Mouse (Mus musculus): ENCODE data around the gene Gm21958. TPM values are rescaled to one million over a fixed set of nuclear protein-coding genes. Genes with fewer than 3 reads are reported as not detected.
A peak's percentile ranks its signal among the peaks of the same experiment; 100 is the strongest.
"Not testable (repeated sequence)": the region's sequence is repeated elsewhere in the genome, so short reads cannot be mapped to it uniquely, and the experiment has no call there.

The Gm21958 gene
- total RNA-seq, 2 experiments from 2014 or later = not detected

- no peak for DNase-seq (ENCODE audit: extremely low spot score in 1 of 2, low spot score in 1 of 2)
Observed at GRCm38 (mm10) chr3:54725344-54725743, 11.2 kb upstream of the Gm21958 start.

DNA sequence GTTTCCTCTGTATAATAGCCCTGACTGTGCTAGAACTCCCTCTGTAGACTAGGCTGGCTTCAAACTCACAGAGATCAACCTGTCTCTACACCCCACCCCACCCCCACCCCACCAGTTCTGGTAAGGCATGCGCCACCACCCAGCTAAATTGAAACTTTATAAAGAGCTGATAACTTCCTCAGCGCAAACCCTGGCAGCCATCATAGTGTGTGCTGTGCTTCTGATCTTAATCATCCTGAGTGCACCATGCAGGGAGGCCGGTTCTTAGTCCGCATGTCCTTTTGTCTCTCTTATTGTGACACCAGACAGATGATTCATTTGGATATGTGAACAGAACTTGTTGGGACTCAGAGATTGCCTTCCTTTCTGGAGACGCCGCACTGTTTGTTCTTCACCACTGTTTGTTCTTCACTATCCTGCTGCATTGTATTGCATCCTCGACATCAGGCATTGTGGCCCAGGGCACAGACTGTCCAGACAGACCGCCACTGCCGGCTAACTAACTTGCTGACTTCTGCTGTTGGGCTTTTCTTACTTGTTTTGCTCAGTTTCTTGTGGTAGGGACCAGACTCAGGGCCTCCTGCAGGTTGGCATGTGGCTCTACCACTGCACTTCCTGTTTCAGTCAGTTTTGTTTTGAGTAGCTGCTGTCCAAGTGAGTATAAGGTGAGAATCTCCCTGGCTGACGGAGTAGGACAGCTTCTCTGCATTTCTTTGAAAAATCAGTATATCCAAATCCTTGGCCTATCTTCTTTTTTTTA lies 9.8 kb upstream of the Gm21958 start:
- DNase-seq (ENCODE audit: extremely low spot score in 1 of 2, low spot score in 1 of 2) = no peak

- DNase-seq (ENCODE audit: extremely low spot score in 1 of 2, low spot score in 1 of 2) = no peak
Observed at GRCm38 (mm10) chr3:54718947-54719346, 4.8 kb upstream of the Gm21958 start.

DNA sequence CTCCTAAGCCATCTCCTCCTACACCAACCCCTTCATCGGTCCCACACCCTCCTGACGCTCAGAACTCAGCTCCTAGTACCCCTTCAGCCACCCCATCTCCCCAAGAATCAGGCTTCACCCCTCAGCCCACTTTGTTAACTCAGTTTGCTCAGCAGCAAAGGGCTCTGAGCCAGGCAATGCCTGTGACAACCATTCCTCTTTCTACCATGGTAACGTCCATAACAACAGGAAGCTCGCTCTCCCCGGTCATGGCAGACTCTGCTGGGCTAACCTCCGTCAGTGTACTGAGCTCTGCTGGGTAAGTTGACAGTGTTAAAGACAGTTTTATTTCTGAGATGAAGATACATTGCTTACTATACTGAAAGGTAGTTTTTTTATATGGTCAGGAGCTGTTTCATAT lies 3.2 kb upstream of the Gm21958 start:
- DNase-seq (ENCODE audit: extremely low spot score in 1 of 2, low spot score in 1 of 2) = no peak

DNA sequence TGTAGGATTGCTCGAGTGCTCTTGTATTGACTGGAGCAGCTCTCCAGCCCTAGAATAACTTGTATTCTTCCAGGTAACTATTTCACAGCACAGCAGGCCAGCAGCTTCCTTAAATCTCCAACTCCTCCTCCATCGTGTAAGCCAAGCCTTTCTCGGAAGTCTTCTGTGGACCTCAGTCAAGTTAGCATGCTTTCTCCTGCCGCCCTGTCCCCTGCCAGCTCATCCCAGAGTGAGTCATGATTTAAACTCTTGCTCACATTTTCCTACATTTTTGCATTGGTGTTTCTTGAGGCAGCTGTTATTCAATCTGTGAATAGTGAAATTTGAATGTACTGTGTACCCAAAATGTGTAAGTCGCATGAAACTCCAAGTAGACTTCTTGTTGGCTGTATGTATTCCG lies 1.3 kb upstream of the Gm21958 start:
- no peak for DNase-seq (ENCODE audit: extremely low spot score in 1 of 2, low spot score in 1 of 2)

DNA sequence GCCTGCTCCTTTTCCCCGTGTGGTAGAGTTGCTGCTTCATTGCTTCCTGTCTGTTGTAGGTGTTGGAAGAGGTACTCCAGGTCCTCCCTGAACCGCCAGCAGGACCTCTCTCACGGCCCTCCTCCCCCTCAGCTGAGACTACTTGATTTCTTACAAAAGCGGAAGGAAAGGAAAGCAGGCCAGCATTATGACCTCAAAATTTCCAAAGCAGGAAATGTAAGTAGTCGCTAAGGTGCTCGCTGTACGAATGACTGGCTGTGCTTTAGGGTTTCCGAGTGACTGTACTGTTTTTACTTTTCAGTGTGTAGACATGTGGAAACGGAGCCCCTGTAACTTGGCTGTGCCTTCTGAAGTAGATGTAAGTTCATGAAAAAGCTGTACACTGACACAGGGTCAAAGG lies 5.2 kb downstream of the Gm21958 start:
- no peak for DNase-seq (ENCODE audit: extremely low spot score in 1 of 2, low spot score in 1 of 2)

- not testable (repeated sequence) for DNase-seq (ENCODE audit: extremely low spot score in 1 of 2, low spot score in 1 of 2)
Observed at GRCm38 (mm10) chr3:54704106-54704505, 10.0 kb downstream of the Gm21958 start.

GRCm38 (mm10) chr3:54699759-54700301 lies 14.3 kb downstream of the Gm21958 start:
- DNase-seq (ENCODE audit: extremely low spot score in 1 of 2, low spot score in 1 of 2) = no peak

DNA sequence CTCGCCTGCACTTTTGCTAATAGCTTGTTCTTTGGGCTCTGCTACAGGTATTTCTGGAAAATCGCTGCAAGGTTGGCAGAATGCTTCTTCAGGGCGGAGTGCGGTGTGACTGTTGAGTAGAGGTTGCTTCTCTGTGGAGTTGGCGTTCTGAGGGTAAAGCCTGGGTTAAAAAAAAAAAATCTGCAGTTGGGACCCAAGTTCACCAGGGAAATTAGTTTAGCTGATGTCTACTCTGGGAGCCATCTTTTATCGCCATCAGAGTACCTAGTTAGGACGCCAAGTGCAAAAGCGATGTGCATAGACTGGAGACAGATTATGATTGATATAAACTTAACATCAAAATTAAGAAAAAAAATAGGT lies 21.1 kb downstream of the Gm21958 start:
- no peak for DNase-seq (ENCODE audit: extremely low spot score in 1 of 2, low spot score in 1 of 2)

- DNase-seq (ENCODE audit: extremely low spot score in 1 of 2, low spot score in 1 of 2) = peak; percentile 77 to 82
Observed at GRCm38 (mm10) chr3:54692202-54693055, 21.7 kb downstream of the Gm21958 start, which contains the start of gene Supt20. Supt20 (plus strand) TSS chr3:54692807.

- no peak for DNase-seq (ENCODE audit: extremely low spot score in 1 of 2, low spot score in 1 of 2)
Observed at GRCm38 (mm10) chr3:54689091-54689490, 25.1 kb downstream of the Gm21958 start.

- no peak for DNase-seq (ENCODE audit: extremely low spot score in 1 of 2, low spot score in 1 of 2)
Observed at GRCm38 (mm10) chr3:54687245-54687644, 26.9 kb downstream of the Gm21958 start.

DNA sequence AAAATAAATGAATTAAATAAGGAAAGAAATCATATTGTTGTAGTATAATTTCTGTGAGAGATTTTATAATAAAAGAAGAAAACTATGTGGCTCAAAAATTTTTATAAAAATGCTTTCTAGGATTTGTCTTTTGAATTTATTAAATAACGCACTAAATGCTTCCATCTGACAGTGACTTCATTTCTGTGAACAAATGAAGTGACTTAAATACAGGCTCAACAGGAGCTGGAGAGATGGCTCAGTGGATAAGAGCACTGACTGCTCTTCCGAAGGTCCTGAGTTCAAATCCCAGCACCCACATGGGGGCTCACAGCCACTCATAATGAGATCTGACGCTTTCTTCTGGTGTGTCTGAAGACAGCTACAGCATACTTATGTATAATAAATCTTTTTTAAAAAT lies 29.0 kb downstream of the Gm21958 start:
- no peak for DNase-seq (ENCODE audit: extremely low spot score in 1 of 2, low spot score in 1 of 2)

DNA sequence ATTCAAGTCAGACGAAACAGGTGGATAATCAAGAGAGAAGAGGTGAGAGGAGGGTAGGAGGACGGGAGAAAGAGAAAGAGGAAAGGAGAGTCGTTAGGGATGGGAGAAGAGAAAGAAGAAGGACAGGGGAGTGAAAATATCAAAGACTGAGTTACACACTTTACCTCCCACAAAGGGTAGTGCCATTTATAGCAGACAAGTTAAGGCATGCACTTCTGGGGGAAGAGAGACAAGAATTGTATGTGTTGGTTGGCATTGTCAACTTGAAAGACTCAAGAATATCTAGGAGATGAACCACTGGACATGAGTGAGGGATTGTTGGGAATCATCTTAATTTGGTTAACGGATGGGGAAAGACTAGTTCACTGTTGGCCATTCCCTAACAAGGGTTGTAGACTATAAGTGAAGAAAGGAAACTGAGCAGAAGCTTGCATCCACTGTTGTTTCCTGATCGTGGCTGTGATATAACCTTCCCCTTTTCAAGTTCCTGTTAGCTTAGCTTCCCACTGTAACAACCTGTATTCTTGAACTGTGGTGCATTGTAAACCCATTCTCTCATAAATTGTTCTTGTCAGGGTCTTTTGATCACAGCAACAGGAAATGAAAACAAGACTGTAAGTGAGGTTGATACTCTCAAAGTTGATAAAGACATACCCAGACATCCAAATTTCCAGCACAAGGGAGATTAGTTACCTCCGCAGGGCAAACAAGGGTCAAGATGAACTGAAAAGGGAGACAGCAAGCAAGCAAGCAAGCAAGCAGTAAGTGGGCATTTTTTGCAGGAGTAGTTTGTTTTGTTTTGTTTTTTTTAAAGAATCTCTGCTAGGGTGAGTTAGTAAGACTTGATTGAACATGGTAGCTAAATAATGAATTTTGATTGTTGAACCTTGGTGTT lies 32.6 kb downstream of the Gm21958 start:
- DNase-seq (ENCODE audit: extremely low spot score in 1 of 2, low spot score in 1 of 2) = no peak

GRCm38 (mm10) chr3:54676818-54677217 lies 37.3 kb downstream of the Gm21958 start:
- DNase-seq (ENCODE audit: extremely low spot score in 1 of 2, low spot score in 1 of 2) = no peak

DNA sequence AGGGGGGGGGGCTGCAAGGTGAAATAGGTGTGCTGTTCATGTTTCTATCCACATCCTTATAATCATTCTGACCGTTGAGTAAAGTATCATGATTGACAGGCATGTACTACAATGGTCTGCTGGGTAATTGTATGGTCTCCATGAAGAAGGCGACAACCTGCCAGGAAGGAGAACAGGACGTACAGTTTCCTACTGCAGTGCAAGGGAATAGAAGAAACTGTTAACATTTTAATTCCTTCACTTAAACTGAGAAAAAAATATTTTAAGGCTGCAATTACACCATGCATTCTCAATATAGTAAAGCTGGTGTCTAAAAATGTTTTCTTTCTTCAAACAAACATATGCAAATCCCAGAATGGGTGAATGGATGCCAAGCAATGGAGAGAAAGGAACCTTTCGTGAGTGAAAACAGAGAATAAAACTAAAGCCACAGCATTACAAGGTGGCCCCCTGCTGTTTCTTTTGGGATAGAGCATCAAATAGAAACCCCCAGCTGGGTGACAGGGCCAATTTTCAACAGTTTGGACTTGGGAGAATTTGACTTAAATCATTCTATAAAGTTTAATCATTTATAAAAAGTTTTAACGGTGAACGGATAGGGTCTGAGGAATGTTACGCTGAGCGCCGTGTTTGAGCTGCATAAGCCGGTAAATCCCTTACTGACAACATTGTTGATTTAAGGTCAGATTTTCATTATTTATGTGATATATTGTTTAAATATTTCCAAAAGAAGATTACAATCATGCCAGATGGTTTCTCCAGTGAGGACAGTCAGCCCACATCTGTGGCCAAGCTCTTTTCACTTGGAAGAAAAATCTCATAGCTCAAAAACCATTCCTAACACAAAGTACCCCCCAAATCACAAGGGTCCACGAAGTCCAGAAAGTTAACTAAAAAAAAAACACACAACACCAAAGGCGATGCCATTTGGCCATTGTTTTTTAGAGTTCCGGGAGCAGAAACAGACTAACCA lies 41.3 kb downstream of the Gm21958 start:
- DNase-seq (ENCODE audit: extremely low spot score in 1 of 2, low spot score in 1 of 2) = peak; percentile 29 to 42

- no peak for DNase-seq (ENCODE audit: extremely low spot score in 1 of 2, low spot score in 1 of 2)
Observed at GRCm38 (mm10) chr3:54672111-54672510, 42.0 kb downstream of the Gm21958 start.

- DNase-seq (ENCODE audit: extremely low spot score in 1 of 2, low spot score in 1 of 2) = no peak
Observed at GRCm38 (mm10) chr3:54669559-54669958, 44.6 kb downstream of the Gm21958 start.

DNA sequence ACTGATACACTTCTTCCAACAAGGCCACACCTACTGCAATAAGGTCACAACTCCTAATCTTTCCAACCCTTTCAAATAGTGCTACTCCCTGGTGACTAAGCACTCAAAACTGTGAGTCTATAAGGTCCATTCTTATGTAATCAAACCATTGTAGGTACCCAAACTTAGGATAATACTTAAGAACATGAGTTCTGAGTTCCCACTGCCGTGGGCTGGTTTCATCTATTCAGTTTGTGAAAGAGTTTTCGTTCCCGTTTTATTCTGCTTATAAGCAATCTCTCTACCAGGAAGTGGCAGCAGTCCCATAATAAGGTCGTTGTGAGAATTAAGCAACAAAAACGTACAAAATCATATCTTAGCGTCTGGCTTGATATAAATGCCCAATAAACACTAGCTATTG lies 45.4 kb downstream of the Gm21958 start:
- DNase-seq (ENCODE audit: extremely low spot score in 1 of 2, low spot score in 1 of 2) = no peak

Data from layer of hippocampus, postnatal 25 days (tissue).